In genomic region chr19:6942249-6942691, GRCm38 (mm10) we compare ENCODE assay signal across 8 mouse cellular contexts. TPM values are rescaled to one million over a fixed set of nuclear protein-coding genes. Genes with fewer than 3 reads are reported as not detected.
DNase-seq lines count a peak whose midpoint lies in the region; ATAC-seq lines count a peak whose summit lies in the region.

Gene Gpr137, minus strand, starts transcription at chr19:6942480.

- H3K9me3 ChIP-seq in forebrain, embryonic 10.5 days = no peaks in the 10 kb centered on the region
- no peaks in the 10 kb centered on the region for H3K9me3 ChIP-seq in heart, embryonic 15.5 days (replicated peaks)
- no peaks in the 10 kb centered on the region for H3K9me3 ChIP-seq in liver, embryonic 15.5 days (replicated peaks)
- H3K9me3 ChIP-seq in neural tube, embryonic 12.5 days = no peaks in the 10 kb centered on the region

- WGBS in forebrain, embryonic 10.5 days = under 1% methylated on average over 27 of the region's 27 CpGs
- WGBS in heart, embryonic 15.5 days = under 1% methylated on average over 27 of the region's 27 CpGs
- WGBS in liver, embryonic 15.5 days (ENCODE audit: insufficient replicate concordance) = under 1% methylated on average over 27 of the region's 27 CpGs
- WGBS in neural tube, embryonic 12.5 days = under 1% methylated on average over 27 of the region's 27 CpGs

- peak; percentile 87 for ATAC-seq in CD4-positive, CD25-positive, alpha-beta regulatory T cell, adult 4 months
- ATAC-seq in heart, embryonic 15.5 days (replicated peaks; ENCODE audit: insufficient number of reproducible peaks, insufficient read depth, low FRiP score, low read depth) = peak; percentile 90
- ATAC-seq in liver, embryonic 15.5 days (ENCODE audit: insufficient read depth) = peak; percentile 89
- peak; percentile 83 for ATAC-seq in neural tube, embryonic 12.5 days (ENCODE audit: low FRiP score, low read depth)

- DNase-seq in c-Kit-negative CD71-positive TER-119-positive erythroid progenitor cells, embryonic 14.5 days (ENCODE audit: low read depth, low spot score) = peak; percentile 86
- DNase-seq in forebrain, embryonic 10.5 days (ENCODE audit: extremely low spot score, low spot score) = peak; percentile 92
- DNase-seq in kidney, postnatal 36 days = peak; percentile 98 to 99
- peak; percentile 89 for DNase-seq in telencephalon, adult 2 months (ENCODE audit: low read depth, low spot score)

- peak within 1 kb of the TSS; percentile 95 for H3K9ac ChIP-seq in heart, embryonic 15.5 days
- H3K9ac ChIP-seq in liver, embryonic 15.5 days = peak within 1 kb of the TSS; percentile 82
- peak within 1 kb of the TSS; percentile 89 for H3K9ac ChIP-seq in neural tube, embryonic 12.5 days

- H3K27ac ChIP-seq in forebrain, embryonic 10.5 days = peak within 1 kb of the TSS; percentile 95
- peak within 1 kb of the TSS; percentile 95 for H3K27ac ChIP-seq in heart, embryonic 15.5 days
- peak within 1 kb of the TSS; percentile 89 for H3K27ac ChIP-seq in liver, embryonic 15.5 days (replicated peaks)
- H3K27ac ChIP-seq in neural tube, embryonic 12.5 days = peak within 1 kb of the TSS; percentile 88

- H3K27me3 ChIP-seq in forebrain, embryonic 10.5 days (ENCODE audit: poor library complexity, severe bottlenecking) = peaks cover 16% of the 10 kb centered on the region
- no peaks in the 10 kb centered on the region for H3K27me3 ChIP-seq in heart, embryonic 15.5 days
- H3K27me3 ChIP-seq in liver, embryonic 15.5 days = no peaks in the 10 kb centered on the region
- 0 out of 2 replicates have a peak, but pooled peaks cover 3% of the 10 kb centered on the region for H3K27me3 ChIP-seq in neural tube, embryonic 12.5 days (replicated peaks)

- H3K4me1 ChIP-seq in forebrain, embryonic 10.5 days = peaks cover 39% of the 10 kb centered on the region
- peaks cover 28% of the 10 kb centered on the region for H3K4me1 ChIP-seq in heart, embryonic 15.5 days (replicated peaks)
- H3K4me1 ChIP-seq in liver, embryonic 15.5 days (replicated peaks) = peaks cover 32% of the 10 kb centered on the region
- peaks cover 32% of the 10 kb centered on the region for H3K4me1 ChIP-seq in neural tube, embryonic 12.5 days

- peak within 1 kb of the TSS; percentile 83 for H3K4me3 ChIP-seq in forebrain, embryonic 10.5 days
- peak within 1 kb of the TSS; percentile 87 for H3K4me3 ChIP-seq in heart, embryonic 15.5 days
- H3K4me3 ChIP-seq in liver, embryonic 15.5 days (replicated peaks) = peak within 1 kb of the TSS; percentile 82
- H3K4me3 ChIP-seq in neural tube, embryonic 12.5 days = peak within 1 kb of the TSS; percentile 82

- peak within 1 kb of the TSS; percentile 99 for H3K4me2 ChIP-seq in heart, embryonic 15.5 days
- H3K4me2 ChIP-seq in liver, embryonic 15.5 days = peak within 1 kb of the TSS; percentile 96
- H3K4me2 ChIP-seq in neural tube, embryonic 12.5 days (replicated peaks) = peak within 1 kb of the TSS; percentile 87

- H3K36me3 ChIP-seq in forebrain, embryonic 10.5 days (replicated peaks) = peaks cover 18% of the 10 kb centered on the region
- 0 out of 2 replicates have a peak, but pooled peaks cover 14% of the 10 kb centered on the region for H3K36me3 ChIP-seq in heart, embryonic 15.5 days
- H3K36me3 ChIP-seq in liver, embryonic 15.5 days (replicated peaks) = no peaks in the 10 kb centered on the region
- peaks cover 8% of the 10 kb centered on the region for H3K36me3 ChIP-seq in neural tube, embryonic 12.5 days

RNA-seq across cellular contexts. Expression of gene Gpr137, which starts in this region (rescaled TPM):
- 10 to 100 TPM in 1 of 2 experiments, 1 to 10 TPM in 1; 8.4 to 11.4 TPM for polyA plus RNA-seq in CD4-positive, CD25-positive, alpha-beta regulatory T cell, adult 4 months (2017; shearing (Covaris generic))
- 22.8 and 26.5 TPM in 2 replicates for polyA plus RNA-seq in forebrain, embryonic 10.5 days (2016; fragmentation: Nextera tagmentation; extraction: Ambion mirVana)
- 20.8 and 27.7 TPM in 2 replicates for polyA plus RNA-seq in heart, embryonic 15.5 days (2015; fragmentation: Nextera tagmentation; extraction: Ambion mirVana)
- polyA plus RNA-seq in liver, embryonic 15.5 days (2015; fragmentation: Nextera tagmentation; extraction: Ambion mirVana) = 7.4 TPM in 2 replicates
- 43.9 and 45.6 TPM in 2 replicates for polyA plus RNA-seq in neural tube, embryonic 12.5 days (2016; fragmentation: Nextera tagmentation; extraction: Ambion mirVana)

Comparison
In these comparisons a context has a peak if more than half of its experiments do, and no peak if none do; other contexts are left out.
1. Peak in every context shown above with its lines: DNase-seq, ATAC-seq, H3K4me3 ChIP-seq and H3K27ac ChIP-seq.